Mouse (Mus musculus) lung, adult 18-20 months (tissue): ENCODE data around the gene Pdzph1.

ENCODE experiments used
- DNase-seq, 2 experiments: peaks; one replicate each; pipeline ENCODE4 v3.0.0; 2022; ENCODE audit warnings: mixed read lengths in 2 of 2

Gene Pdzph1

DNA sequence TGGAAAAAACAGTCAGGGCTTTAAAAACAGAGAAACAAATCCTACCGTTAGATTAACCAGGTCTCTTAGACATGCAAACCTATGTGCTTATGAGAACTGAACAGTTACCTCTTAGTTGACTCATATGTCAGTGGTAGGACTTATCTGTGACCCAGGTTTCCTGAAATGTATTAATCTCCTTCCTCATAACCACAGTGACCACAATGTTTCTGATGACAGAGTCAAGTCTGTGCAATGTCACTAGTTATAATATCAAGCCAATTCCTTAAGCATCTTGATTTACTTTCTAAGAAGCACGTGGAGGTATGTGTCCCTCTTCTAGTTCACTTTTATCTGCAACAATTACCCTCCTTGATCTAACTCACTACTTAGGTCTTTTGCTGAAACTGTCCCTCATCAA lies 68.4 kb downstream of the Pdzph1 start:
- no peak for DNase-seq

DNA sequence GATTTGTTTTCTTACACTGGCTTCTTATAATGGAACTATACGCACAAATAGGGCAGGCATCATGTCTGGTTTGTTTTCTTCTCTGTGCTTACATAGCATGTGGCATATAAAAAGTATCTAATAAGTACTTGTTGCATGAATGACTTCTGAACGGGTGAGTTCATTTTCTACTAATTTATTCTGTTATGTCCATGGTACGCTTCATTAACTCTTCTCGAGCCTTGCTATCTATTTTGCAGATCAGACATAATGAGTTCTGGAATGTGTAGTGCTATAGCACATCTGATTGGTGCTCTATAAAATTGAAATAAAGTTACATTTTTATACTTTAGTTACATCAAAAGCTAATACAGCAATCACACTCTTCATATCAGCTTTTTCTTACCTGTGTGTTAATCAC lies 71.2 kb downstream of the Pdzph1 start:
- DNase-seq: no peak

DNA sequence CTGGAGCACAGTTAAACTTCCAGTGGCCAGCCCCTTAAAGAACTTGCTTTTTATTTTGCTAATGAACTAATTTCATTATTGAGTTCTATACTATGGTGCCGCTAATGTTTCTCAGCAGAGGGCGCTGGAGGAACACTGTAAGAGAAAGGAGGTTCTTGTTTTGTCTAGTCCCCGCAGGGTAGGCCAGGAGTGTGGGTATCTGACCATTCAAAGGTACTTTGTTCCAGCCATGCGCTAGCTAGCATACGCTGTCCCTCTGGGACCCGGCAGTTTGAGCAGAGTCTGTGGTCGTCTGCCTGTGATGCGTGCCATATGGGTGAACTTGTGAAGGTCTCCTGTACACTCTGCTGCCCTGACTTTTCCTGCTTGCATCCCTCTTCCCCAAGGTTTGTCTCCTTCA lies 72.1 kb downstream of the Pdzph1 start:
- no peak for DNase-seq

DNA sequence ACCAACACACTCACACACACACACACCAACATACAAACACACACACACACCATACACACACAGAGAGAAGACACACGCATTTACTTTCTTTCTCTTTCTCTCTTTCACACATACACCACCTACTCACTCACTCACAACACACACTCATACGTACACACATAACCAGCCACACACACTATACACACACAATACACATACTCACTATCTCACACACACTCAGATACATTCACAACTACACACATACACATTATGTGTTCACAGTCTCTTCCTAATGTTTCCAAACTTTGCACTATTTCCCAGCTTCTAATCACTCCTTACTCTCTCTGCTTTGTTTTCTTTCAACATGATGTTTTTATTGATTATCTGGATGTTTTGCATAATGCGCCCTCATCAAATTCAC lies 72.6 kb downstream of the Pdzph1 start:
- no peak for DNase-seq

DNA sequence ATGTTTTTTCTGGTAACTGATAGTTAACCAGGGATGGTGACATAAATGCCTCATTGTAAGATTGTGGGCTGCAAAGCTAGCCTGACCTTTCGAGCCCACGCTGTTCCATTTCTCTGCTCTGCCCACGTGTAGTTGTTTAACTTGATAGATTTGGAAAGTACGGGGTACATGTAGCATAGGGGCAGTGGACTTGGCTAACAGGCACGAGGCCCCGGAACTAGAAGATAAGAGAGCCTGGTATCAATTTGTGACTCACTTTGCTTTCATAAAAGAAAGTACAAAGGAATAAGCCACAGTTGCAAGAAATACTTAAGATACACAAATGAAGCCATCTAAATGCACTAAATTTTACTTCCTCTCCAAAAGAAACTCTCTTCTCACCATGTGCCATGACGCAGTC lies 79.6 kb downstream of the Pdzph1 start:
- DNase-seq: no peak

DNA sequence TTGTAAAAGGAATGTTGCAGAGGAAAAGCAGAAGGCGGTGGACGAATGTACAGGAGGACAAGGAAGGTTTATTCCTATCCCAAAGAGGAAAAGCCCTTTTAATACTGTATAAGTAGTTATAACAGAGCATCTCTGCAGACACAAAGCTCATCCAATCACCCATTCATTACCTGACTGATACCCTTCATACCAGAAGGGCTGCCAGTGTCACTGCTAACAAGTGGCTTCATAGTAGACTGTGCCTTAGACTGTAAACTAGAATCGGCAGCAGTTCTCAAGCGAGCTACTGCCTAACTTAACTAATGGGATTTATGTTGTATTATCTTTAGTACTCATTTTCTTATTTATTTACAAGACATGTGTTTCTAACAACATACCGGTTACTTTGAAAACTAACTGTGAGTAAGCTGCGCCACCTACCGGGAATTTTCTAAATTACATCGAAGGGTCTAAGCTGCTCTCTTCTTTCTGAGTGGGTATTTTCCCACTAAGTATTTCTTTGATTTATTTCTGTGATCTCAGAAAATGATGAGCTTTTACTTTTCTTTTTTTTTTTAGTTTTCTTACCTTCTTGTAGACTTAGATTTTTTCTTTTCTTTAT lies 82.0 kb downstream of the Pdzph1 start:
- DNase-seq: no peak

DNA sequence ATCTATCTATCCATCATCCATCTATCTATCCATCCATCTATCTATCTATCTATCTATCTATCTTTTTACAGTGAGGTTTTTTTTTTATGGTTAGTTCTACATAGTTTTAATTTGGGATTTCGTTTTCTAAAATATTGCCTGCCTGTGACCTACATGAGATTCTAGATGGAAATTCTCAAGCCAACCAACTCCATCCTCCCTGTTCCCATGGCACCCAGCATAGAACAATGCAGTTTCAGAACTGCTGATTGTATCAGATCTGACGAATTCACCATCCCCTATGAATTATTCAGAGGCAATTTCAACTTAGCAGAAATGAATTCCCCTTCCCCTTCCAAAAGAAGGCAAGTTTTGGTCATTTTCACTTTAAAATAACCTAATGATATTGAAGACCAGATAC lies 85.2 kb downstream of the Pdzph1 start:
- DNase-seq: no peak

DNA sequence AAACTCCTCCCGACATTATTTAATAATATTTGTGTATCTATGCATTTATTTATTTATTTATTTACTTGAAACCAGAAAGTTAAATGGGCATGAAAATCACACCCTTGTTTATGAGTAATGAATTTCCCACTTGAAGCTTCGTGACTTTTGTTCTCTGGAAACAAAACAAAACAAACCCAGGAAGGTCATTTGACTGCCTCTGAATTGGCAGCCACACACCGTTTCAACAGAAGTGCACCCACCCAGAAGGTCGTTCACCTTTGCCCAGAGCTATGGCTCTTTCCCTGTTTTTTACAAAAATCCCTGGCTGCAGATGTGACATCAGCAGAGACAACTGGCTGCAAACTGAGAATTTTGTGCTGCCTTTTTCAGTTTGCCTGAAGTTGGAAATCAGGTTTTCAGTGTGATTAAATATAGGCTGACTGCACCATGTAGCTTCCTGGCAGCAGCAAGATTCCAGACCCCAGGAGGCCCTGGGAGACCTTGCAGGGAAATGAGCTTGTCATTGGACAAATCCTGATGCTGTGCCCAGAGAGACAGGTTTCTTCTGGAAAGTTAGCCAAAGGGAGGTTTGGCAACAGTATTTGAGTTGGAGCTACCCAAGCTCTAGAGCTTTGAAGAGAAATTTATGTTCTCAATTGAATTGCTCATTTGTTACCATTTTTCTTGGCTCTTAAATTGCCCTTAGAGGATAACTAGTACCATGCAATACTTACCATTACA lies 99.5 kb downstream of the Pdzph1 start:
- DNase-seq: no peak

DNA sequence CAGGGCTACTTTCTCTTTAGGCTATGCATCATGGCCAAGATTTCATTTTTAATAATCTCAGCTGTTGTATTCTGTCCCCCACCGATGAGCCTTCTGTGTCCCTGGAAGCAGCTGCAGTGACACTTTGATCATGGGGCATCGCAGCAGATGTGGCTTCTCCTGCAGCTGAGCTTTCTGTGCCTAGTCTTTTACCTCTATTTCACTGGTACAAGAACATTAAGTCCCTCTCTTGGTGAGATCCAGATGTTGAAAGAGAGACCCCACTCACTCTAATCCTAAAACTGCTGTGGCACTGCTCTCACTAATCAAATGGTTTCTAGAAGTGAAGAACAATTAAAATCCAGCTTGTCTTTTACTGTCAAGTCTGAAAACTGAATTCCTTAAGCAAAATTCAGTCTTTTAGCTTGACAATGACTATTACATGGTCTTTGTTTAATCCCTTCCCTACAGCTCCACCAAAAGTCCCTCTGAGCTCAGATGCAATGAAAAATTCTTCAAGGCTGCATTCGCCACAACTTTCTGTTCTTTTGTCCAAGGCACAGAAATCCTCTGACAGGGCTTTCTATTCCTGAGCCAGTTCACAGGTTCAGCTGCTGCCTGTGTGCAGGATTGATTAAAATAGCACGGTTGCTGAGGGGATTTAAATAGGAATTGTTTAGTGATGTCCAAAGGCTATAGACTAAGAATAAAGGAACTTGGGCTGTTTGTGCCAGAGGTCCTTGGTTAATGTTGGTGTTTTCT lies 101.1 kb downstream of the Pdzph1 start:
- no peak for DNase-seq

DNA sequence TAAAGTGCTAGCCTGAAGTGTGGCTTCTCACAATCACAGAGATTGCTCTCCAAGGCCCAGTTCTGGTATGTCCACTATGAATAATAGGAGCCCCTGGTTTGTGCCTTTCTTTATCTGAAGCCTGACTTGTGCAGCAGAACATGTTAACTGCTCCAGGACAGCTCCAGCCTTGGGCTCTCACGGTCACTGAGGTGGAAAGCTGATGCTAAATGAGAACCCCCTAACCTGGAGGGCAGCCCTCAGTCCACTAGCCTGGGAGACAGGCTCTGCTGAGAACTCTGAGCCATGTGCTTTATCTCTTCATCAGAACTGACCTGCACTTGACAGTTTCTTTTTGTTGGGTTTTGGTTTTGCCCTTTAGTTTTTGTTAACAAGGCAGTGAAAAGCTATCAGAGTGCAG lies 106.8 kb downstream of the Pdzph1 start:
- no peak for DNase-seq

DNA sequence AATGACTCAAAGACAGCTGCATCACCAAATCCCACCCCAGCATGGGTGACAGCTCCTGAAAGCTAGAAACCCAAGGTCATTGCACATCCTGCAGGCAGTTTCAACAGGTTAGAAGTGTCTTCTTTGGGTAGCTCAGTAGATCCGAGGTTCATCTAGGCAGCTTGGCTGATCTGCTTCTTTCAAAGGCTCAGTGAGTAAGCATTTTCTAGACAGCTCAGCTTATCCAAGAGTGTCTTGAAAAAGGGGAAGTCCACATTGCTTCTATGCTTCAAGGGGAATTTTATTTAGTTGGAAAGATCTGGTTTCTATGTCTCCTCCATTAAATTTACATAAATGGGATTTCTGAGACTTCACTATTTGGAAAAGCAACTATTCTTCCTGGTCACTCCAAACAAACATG lies 117.8 kb downstream of the Pdzph1 start:
- no peak for DNase-seq

DNA sequence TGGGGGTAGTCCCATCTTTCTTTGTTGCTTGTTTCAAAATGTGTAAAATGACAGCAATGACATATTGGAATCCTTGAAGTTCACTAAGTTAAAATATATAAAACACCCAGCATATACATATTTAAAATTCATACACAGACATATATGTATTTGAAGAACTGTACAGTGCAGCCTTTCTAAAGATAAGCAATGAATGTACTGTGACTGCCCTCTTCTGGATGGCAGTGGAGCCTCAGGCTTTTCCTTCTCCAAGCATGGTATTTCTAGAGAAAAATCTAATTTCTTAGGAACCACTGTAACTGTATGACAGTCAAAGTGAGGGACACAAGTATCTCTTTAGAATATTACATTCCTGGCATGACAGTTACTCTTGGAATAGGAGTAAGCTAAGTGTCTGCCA lies 120.4 kb downstream of the Pdzph1 start:
- no peak for DNase-seq
